Mouse (Mus musculus) liver, adult 2 months (tissue): ENCODE measurements at regions not wholly inside any gene's neighbourhood (a gene's known extent, or its start where the extent isn't known, plus 50 kb on each side); places are given as distances from the start of the nearest gene placed in this dataset.
A peak's percentile ranks its signal among the peaks of the same experiment; 100 is the strongest.

Experiments
- DNase-seq: peaks from one replicate; pipeline ENCODE4 v3.0.0-alpha.2; 2011; ENCODE audit warnings: low read depth, low spot score; ENCODE audit errors: extremely low read depth
- H3K27ac ChIP-seq: fragments of 200-500 bp; replicated peaks from 2 replicates; pipeline ENCODE4 v1.5.1; 2012; ENCODE audit warnings: low read depth, mild to moderate bottlenecking, control low read depth, inconsistent platforms, low read length; ENCODE audit not compliant: insufficient read depth
- H3K27me3 ChIP-seq: fragments of 200-500 bp; 2 replicates; pipeline ENCODE4 v1.6.1; 2012; ENCODE audit warnings: mild to moderate bottlenecking, moderate library complexity, low read length, inconsistent platforms; ENCODE audit not compliant: control insufficient read depth, insufficient read depth
- H3K36me3 ChIP-seq: fragments of 200-500 bp; 2 replicates; pipeline ENCODE4 v1.6.1; 2012; ENCODE audit warnings: low read length, inconsistent platforms; ENCODE audit not compliant: control insufficient read depth, insufficient read depth
- H3K4me1 ChIP-seq: fragments of 200-500 bp; 2 replicates; pipeline ENCODE4 v1.6.1; 2011; ENCODE audit warnings: low read length; ENCODE audit not compliant: control insufficient read depth, insufficient read depth
- H3K4me3 ChIP-seq: fragments of 200-500 bp; 2 replicates; pipeline ENCODE4 v1.5.1; 2011; ENCODE audit warnings: low read depth, mild to moderate bottlenecking, control low read depth, low read length, moderate library complexity; ENCODE audit not compliant: insufficient read depth
- H3K79me2 ChIP-seq: fragments of 200-500 bp; 2 replicates; pipeline ENCODE4 v1.6.1; 2012; ENCODE audit warnings: inconsistent platforms, mild to moderate bottlenecking, low read length, moderate library complexity; ENCODE audit not compliant: control insufficient read depth, insufficient read depth
- H3K9ac ChIP-seq: fragments of 200-500 bp; 2 replicates; pipeline ENCODE4 v1.6.1; 2012; ENCODE audit warnings: low read depth, mild to moderate bottlenecking, control low read depth, inconsistent platforms, low read length
- CTCF ChIP-seq: fragments of 200-500 bp; IDR thresholded peaks from 2 replicates; pipeline ENCODE4 v1.5.1; 2011; ENCODE audit warnings: low read depth, low read length, control low read depth
- POLR2A ChIP-seq: fragments of 200-500 bp; IDR thresholded peaks from 2 replicates; pipeline ENCODE4 v1.6.1; 2011; ENCODE audit warnings: low read length, control low read depth; ENCODE audit not compliant: insufficient read depth; ENCODE audit errors: extremely low read depth
- WGBS: fragments of 180-500 bp; shearing (Covaris S2); methylation state at CpG from one replicate; pipeline ENCODE4 v1.1.7; 2018; 5-methylcytosine and 5-hydroxymethylcytosine counted together

- Histone ChIP-seq H3K4me1 (peaks cover 4% of the 10 kb centered on the region), H3K4me3 (no peak overlapping the region), H3K36me3 (no peaks in the 10 kb centered on the region), H3K27me3 (no peaks in the 10 kb centered on the region), H3K27ac (no peak overlapping the region), H3K79me2 (no peaks in the 10 kb centered on the region), H3K9ac (no peak overlapping the region)
- WGBS: 24% methylated on average over 3 of the region's 3 CpGs
- no peak for TF ChIP-seq POLR2A
- TF ChIP-seq CTCF: no peak
- peak; percentile 81 for DNase-seq
These were observed 264.4 kb upstream of the Adcy2 start for GRCm38 (mm10) chr13:69263722-69264121.

- H3K79me2 ChIP-seq: no peaks in the 10 kb centered on the region
- TF ChIP-seq POLR2A: no peak
- TF ChIP-seq CTCF: no peak
These were observed 266.7 kb upstream of the Adcy2 start for GRCm38 (mm10) chr13:69266071-69266470.

GRCm38 (mm10) chr13:69272506-69272905 is 261.0 kb upstream of the Nsun2 start:
- WGBS: 38% methylated on average over 3 of the region's 3 CpGs
- H3K79me2 ChIP-seq: no peaks in the 10 kb centered on the region
- no peaks in the 10 kb centered on the region for H3K36me3 ChIP-seq
- TF ChIP-seq CTCF (no peak), POLR2A (no peak)
- H3K4me3 ChIP-seq: no peak overlapping the region
- H3K4me1 ChIP-seq: no peaks in the 10 kb centered on the region
- no peaks in the 10 kb centered on the region for H3K27me3 ChIP-seq
- H3K9ac ChIP-seq: no peak overlapping the region
- no peak for DNase-seq
- H3K27ac ChIP-seq: no peak overlapping the region

More at GRCm38 (mm10) chr13:69266071-69266470, 266.7 kb upstream of the Adcy2 start:
- Histone ChIP-seq H3K36me3 (no peaks in the 10 kb centered on the region), H3K4me1 (peaks cover 4% of the 10 kb centered on the region), H3K27me3 (no peaks in the 10 kb centered on the region), H3K4me3 (no peak overlapping the region), H3K9ac (no peak overlapping the region), H3K27ac (no peak overlapping the region)
- 79% methylated on average over 1 of the region's 1 CpGs for WGBS
- DNase-seq: no peak

- TF ChIP-seq POLR2A (no peak), CTCF (no peak)
These were observed 253.9 kb upstream of the Nsun2 start for GRCm38 (mm10) chr13:69279647-69280046.

GRCm38 (mm10) chr13:69294483-69294882 is 239.1 kb upstream of the Nsun2 start:
- Histone ChIP-seq H3K79me2 (no peaks in the 10 kb centered on the region), H3K27me3 (no peaks in the 10 kb centered on the region), H3K36me3 (no peaks in the 10 kb centered on the region), H3K4me1 (no peaks in the 10 kb centered on the region), H3K27ac (no peak overlapping the region), H3K9ac (no peak overlapping the region), H3K4me3 (no peak overlapping the region)
- 84% methylated on average over 1 of the region's 1 CpGs for WGBS
- TF ChIP-seq POLR2A: no peak
- DNase-seq: no peak

More at GRCm38 (mm10) chr13:69279647-69280046, 253.9 kb upstream of the Nsun2 start:
- Histone ChIP-seq H3K79me2 (no peaks in the 10 kb centered on the region), H3K9ac (no peak overlapping the region), H3K27ac (no peak overlapping the region), H3K4me3 (no peak overlapping the region), H3K27me3 (no peaks in the 10 kb centered on the region), H3K36me3 (no peaks in the 10 kb centered on the region), H3K4me1 (no peaks in the 10 kb centered on the region)
- WGBS: 76% methylated on average over 8 of the region's 8 CpGs
- DNase-seq: no peak

- H3K36me3 ChIP-seq: no peaks in the 10 kb centered on the region
- WGBS: 79% methylated on average over 2 of the region's 2 CpGs
- TF ChIP-seq CTCF (no peak), POLR2A (no peak)
These were observed 230.2 kb upstream of the Nsun2 start for GRCm38 (mm10) chr13:69303316-69303715.

More at GRCm38 (mm10) chr13:69303316-69303715, 230.2 kb upstream of the Nsun2 start:
- DNase-seq: no peak
- Histone ChIP-seq H3K27ac (no peak overlapping the region), H3K9ac (no peak overlapping the region), H3K4me1 (no peaks in the 10 kb centered on the region), H3K79me2 (no peaks in the 10 kb centered on the region), H3K4me3 (no peak overlapping the region), H3K27me3 (no peaks in the 10 kb centered on the region)
